Mouse (Mus musculus): ENCODE measurements around the gene Gbp4. TPM values are rescaled to one million over a fixed set of nuclear protein-coding genes. Genes with fewer than 3 reads are reported as not detected.
"Not testable (repeated sequence)": the region's sequence is repeated elsewhere in the genome, so short reads cannot be mapped to it uniquely, and the experiment has no call there.

The Gbp4 gene
- polyA plus RNA-seq, 1 experiment = 2.3 TPM

DNA sequence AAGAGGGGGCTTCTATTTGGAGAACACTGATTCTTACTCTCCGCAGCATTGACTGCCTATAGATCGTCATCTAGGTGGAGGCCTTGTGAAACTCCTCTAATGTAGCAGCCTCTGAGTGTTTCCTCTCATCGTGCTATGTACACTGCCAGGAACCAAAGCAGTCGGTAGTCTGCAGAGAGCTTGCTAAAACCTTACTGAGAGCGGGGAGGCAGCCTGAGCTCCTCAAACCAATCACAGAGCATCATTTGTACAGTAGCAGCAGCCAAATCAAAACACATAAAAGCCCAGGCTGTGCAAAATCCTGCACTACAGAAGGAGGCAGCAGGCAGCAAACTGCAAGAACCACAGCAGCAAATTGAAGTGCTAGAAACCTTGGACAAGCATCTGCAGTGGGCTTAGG lies 25.7 kb downstream of the Gbp4 start:
- DNase-seq (ENCODE audit: low read depth) = no peak
- TF ChIP-seq POLR2A (IDR thresholded peaks at IDR 0.05; ENCODE audit: borderline replicate concordance, extremely low read depth, insufficient read depth, insufficient read length, poor library complexity, severe bottlenecking) (no peak), CTCF (IDR thresholded peaks at IDR 0.05; ENCODE audit: borderline replicate concordance, extremely low read depth, insufficient read depth, insufficient read length) (no peak)

- peak; percentile 3 for DNase-seq (ENCODE audit: low read depth)
Observed at GRCm38 (mm10) chr5:105110271-105110852, 29.0 kb downstream of the Gbp4 start.

- peak; percentile 1 for DNase-seq (ENCODE audit: low read depth)
Observed at GRCm38 (mm10) chr5:105109775-105110174, 29.6 kb downstream of the Gbp4 start.

DNA sequence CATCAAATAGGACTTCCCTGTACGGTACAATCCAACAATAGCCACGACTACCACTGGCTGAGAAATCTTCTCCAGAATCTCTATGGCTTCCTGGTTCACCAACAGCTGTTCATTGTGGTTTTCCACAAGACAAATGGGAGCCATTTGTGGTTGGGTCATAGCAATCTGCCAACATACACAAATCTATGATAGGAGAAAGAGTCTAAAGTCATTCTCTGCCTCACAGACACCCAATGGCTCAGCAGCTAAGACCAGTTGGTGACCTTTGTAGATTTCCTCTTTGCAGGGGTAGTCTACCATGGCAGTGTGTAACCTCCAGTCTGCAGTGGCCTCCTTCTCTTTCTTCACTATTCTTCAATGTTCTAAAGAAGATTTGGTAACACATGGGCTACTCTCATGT lies 33.7 kb downstream of the Gbp4 start:
- DNase-seq (ENCODE audit: low read depth) = not testable (repeated sequence)

- TF ChIP-seq CTCF (IDR thresholded peaks at IDR 0.05; ENCODE audit: borderline replicate concordance, extremely low read depth, insufficient read depth, insufficient read length) (no peak), POLR2A (IDR thresholded peaks at IDR 0.05; ENCODE audit: borderline replicate concordance, extremely low read depth, insufficient read depth, insufficient read length, poor library complexity, severe bottlenecking) (no peak)
- DNase-seq (ENCODE audit: low read depth) = no peak
Observed at GRCm38 (mm10) chr5:105081900-105082299, 57.5 kb downstream of the Gbp4 start.

GRCm38 (mm10) chr5:105068356-105068755 lies 71.0 kb downstream of the Gbp4 start:
- DNase-seq (ENCODE audit: low read depth) = not testable (repeated sequence)

Other genes starting within 250 kb of the Gbp4 start
- gene Abcg3, start 156.9 kb downstream of the Gbp4 start, polyA plus RNA-seq (2012; rRNA removed) = 0.27 and 0.35 TPM in 2 replicates
- 0.79 and 1.5 TPM in 2 replicates for gene Gbp9, start within 50 bp of the Gbp4 start, polyA plus RNA-seq (2012; rRNA removed)
- gene Gbp8, start within 50 bp of the Gbp4 start, polyA plus RNA-seq (2012; rRNA removed) = 0.21 and 1.1 TPM in 2 replicates
- gene Gbp10, start 99.9 kb upstream of the Gbp4 start, polyA plus RNA-seq (2012; rRNA removed) = 0.57 and 0.83 TPM in 2 replicates
- 0.59 and 1.3 TPM in 2 replicates for gene Gm43302, start 154.1 kb upstream of the Gbp4 start, polyA plus RNA-seq (2012; rRNA removed)
- gene Gbp6, start 154.1 kb upstream of the Gbp4 start, polyA plus RNA-seq (2012; rRNA removed) = 1.3 and 2.1 TPM in 2 replicates